Mouse (Mus musculus): ENCODE measurements at regions not wholly inside any gene's neighbourhood (a gene's known extent, or its start where the extent isn't known, plus 50 kb on each side); places are given as distances from the start of the nearest gene placed in this dataset.

GRCm38 (mm10) chr9:74342176-74342575, 232.0 kb downstream of the Wdr72 start:
- no peak for DNase-seq (ENCODE audit: low spot score in 2 of 2)

- DNase-seq (ENCODE audit: low spot score in 2 of 2): no peak
Observed at GRCm38 (mm10) chr9:74345027-74345426, 234.9 kb downstream of the Wdr72 start.

- DNase-seq (ENCODE audit: low spot score in 2 of 2): no peak
Observed at GRCm38 (mm10) chr9:74348776-74349175, 238.6 kb downstream of the Wdr72 start.

- DNase-seq (ENCODE audit: low spot score in 2 of 2): no peak
Observed at GRCm38 (mm10) chr9:74365930-74366438, 255.8 kb downstream of the Wdr72 start.

- no peak for DNase-seq (ENCODE audit: low spot score in 2 of 2)
Observed at GRCm38 (mm10) chr9:74376191-74376590, 266.0 kb downstream of the Wdr72 start.

- no peak for DNase-seq (ENCODE audit: low spot score in 2 of 2)
Observed at GRCm38 (mm10) chr9:74377204-74377603, 267.0 kb downstream of the Wdr72 start.

- DNase-seq (ENCODE audit: low spot score in 2 of 2): no peak
Observed at GRCm38 (mm10) chr9:74384206-74384896, 274.2 kb downstream of the Wdr72 start.

GRCm38 (mm10) chr9:74425594-74425993, 315.4 kb downstream of the Wdr72 start:
- DNase-seq (ENCODE audit: low spot score in 2 of 2): no peak

GRCm38 (mm10) chr9:74449981-74450380, 339.8 kb downstream of the Wdr72 start:
- DNase-seq (ENCODE audit: low spot score in 2 of 2): no peak

GRCm38 (mm10) chr9:74461084-74461483, 350.9 kb downstream of the Wdr72 start:
- no peak for DNase-seq (ENCODE audit: low spot score in 2 of 2)

- no peak for DNase-seq (ENCODE audit: low spot score in 2 of 2)
Observed at GRCm38 (mm10) chr9:74476830-74477229, 366.7 kb downstream of the Wdr72 start.

GRCm38 (mm10) chr9:74479273-74479672, 369.1 kb downstream of the Wdr72 start:
- no peak for DNase-seq (ENCODE audit: low spot score in 2 of 2)

GRCm38 (mm10) chr9:74513887-74514286, 347.8 kb upstream of the Onecut1 start:
- no peak for DNase-seq (ENCODE audit: low spot score in 2 of 2)

- DNase-seq (ENCODE audit: low spot score in 2 of 2): no peak
Observed at GRCm38 (mm10) chr9:74528550-74528949, 333.2 kb upstream of the Onecut1 start.

- peak; percentile 78 to 82 for DNase-seq (ENCODE audit: low spot score in 2 of 2)
Observed at GRCm38 (mm10) chr9:74530317-74530716, 331.4 kb upstream of the Onecut1 start.

- DNase-seq (ENCODE audit: low spot score in 2 of 2): no peak
Observed at GRCm38 (mm10) chr9:74530748-74531147, 331.0 kb upstream of the Onecut1 start.

GRCm38 (mm10) chr9:74531986-74532385, 329.7 kb upstream of the Onecut1 start:
- DNase-seq (ENCODE audit: low spot score in 2 of 2): no peak

- DNase-seq (ENCODE audit: low spot score in 2 of 2): no peak
Observed at GRCm38 (mm10) chr9:74534976-74535375, 326.7 kb upstream of the Onecut1 start.

- no peak for DNase-seq (ENCODE audit: low spot score in 2 of 2)
Observed at GRCm38 (mm10) chr9:74556116-74556515, 305.6 kb upstream of the Onecut1 start.

- no peak for DNase-seq (ENCODE audit: low spot score in 2 of 2)
Observed at GRCm38 (mm10) chr9:74592757-74593156, 269.0 kb upstream of the Onecut1 start.

- DNase-seq (ENCODE audit: low spot score in 2 of 2): no peak
Observed at GRCm38 (mm10) chr9:74593970-74594369, 267.8 kb upstream of the Onecut1 start.

- DNase-seq (ENCODE audit: low spot score in 2 of 2): no peak
Observed at GRCm38 (mm10) chr9:74604415-74604814, 257.3 kb upstream of the Onecut1 start.

GRCm38 (mm10) chr9:74621957-74622356, 239.8 kb upstream of the Onecut1 start:
- no peak for DNase-seq (ENCODE audit: low spot score in 2 of 2)

Measured in left cerebral cortex, adult 18-20 months (tissue).